Mouse (Mus musculus): ENCODE measurements around the gene Plekhg6. TPM values are rescaled to one million over a fixed set of nuclear protein-coding genes. Genes with fewer than 3 reads are reported as not detected.

Plekhg6 gene
- total and polyA plus RNA-seq, 2 experiments from 2014 or later = 0.16 to 1.00 TPM

DNA sequence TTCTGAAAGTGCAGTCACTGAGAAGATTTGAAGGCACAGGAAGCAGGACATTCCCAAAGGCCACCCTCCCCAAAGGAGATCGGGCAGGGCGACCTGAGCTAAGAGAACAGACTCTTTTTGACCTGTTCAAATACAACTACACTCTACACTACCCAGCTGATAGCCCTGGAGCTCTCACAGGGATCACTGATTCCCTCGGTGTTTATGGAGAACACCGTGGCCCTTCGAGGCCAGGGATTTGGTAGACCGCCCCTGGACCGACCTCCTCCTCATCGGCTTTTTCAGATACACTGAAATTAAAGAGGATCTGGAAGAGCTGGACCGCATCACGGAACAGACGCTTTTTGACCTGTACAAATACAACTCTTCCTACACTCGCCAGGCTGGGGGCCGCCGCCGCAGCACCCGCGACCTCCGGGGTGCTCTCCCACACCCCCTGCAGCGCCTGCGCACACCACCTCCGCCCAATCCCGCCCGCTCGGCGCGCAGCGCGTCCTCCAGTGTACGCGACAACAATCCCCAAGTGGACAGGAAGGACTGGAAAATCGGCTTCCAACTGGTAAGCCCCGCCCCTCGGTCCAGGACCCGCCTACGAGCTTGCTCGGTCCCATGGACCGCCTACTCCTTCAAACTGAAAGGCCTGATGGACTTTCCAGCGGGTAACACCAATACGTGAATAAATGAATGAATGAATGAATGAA, 49.8 kb downstream of the Plekhg6 start:
- Histone ChIP-seq H3K9me3 (ENCODE audit: low read length) (no peaks in the 10 kb centered on the region), H3K36me3 (ENCODE audit: insufficient read depth) (no peaks in the 10 kb centered on the region), H3K4me1 (ENCODE audit: insufficient read depth) (0 out of 2 replicates have a peak, but pooled peaks cover 4% of the 10 kb centered on the region), H3K27ac (ENCODE audit: low read depth, low read length) (no peak overlapping the region), H3K9ac (peak overlapping the region; percentile 56), H3K4me2 (ENCODE audit: low read depth) (peak overlapping the region; percentile 84), H3K27me3 (ENCODE audit: insufficient read depth, low read length) (no peaks in the 10 kb centered on the region), H3K4me3 (ENCODE audit: low read depth, low read length) (peak overlapping the region; percentile 42)
- TF ChIP-seq CTCF (IDR thresholded peaks at IDR 0.05; ENCODE audit: low read depth) = no peak
- DNase-seq (peak; percentile 77), ATAC-seq (peak; percentile 89)
- WGBS = 2% methylated on average over 39 of the region's 39 CpGs

DNA sequence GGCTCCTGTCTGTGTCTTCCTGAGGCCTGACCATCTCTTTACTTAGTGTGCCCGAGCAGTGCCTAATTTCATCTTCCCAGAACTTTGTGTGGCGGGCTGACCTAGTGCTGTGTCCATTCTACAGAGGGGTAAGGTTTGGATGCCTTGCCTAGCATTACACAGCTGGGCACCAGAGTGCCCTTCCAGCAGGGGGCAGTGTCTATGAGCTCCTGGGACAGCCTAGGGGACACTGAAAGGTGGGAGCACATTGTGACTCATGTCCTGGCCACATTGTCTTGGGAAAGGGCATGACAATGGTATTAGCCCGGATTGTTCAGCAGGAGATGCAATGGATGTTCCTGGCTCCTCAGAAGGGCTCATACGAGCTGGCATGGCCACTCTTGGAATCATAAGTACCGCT, 52.4 kb downstream of the Plekhg6 start:
- no peaks in the 10 kb centered on the region for H3K9me3 ChIP-seq (ENCODE audit: low read length)
- H3K9ac ChIP-seq = no peak overlapping the region
- H3K27me3 ChIP-seq (ENCODE audit: insufficient read depth, low read length) = 0 out of 2 replicates have a peak, but pooled peaks cover under 1% of the 10 kb centered on the region
- no peak overlapping the region for H3K4me3 ChIP-seq (ENCODE audit: low read depth, low read length)
- H3K4me2 ChIP-seq (ENCODE audit: low read depth) = no peak overlapping the region
- H3K4me1 ChIP-seq (ENCODE audit: insufficient read depth) = 0 out of 2 replicates have a peak, but pooled peaks cover 4% of the 10 kb centered on the region
- WGBS = 87% methylated on average over 5 of the region's 5 CpGs
- H3K36me3 ChIP-seq (ENCODE audit: insufficient read depth) = no peaks in the 10 kb centered on the region
- no peak overlapping the region for H3K27ac ChIP-seq (ENCODE audit: low read depth, low read length)
- DNase-seq (no peak), ATAC-seq (no peak)
- TF ChIP-seq CTCF (IDR thresholded peaks at IDR 0.05; ENCODE audit: low read depth) = peak; percentile 18; the same call in 1 of the 2 replicates

DNA sequence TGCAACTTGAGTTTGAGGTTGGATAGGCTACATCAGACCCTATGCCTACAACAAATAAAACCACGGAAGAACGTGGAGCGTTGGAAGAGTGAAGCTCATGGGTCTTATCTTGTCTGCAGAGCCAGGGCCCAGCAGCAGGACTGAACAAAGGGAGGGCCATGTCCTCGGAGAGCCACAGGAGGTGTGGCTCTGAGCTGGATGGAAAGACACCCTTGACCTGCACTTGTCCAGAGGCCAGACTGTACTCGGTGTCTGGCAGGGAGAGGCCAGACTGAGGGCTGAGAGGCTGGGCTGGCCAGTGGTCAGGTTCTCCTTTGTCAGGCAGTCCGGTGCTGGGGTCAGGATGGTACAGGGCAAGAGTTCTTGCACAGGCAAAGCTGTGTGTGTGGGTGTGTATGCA, 55.3 kb downstream of the Plekhg6 start:
- Histone ChIP-seq H3K27ac (ENCODE audit: low read depth, low read length) (no peak overlapping the region), H3K4me3 (ENCODE audit: low read depth, low read length) (no peak overlapping the region), H3K9me3 (ENCODE audit: low read length) (no peaks in the 10 kb centered on the region), H3K9ac (no peak overlapping the region), H3K36me3 (ENCODE audit: insufficient read depth) (no peaks in the 10 kb centered on the region), H3K4me2 (ENCODE audit: low read depth) (no peak overlapping the region), H3K27me3 (ENCODE audit: insufficient read depth, low read length) (peaks cover 16% of the 10 kb centered on the region), H3K4me1 (ENCODE audit: insufficient read depth) (0 out of 2 replicates have a peak, but pooled peaks cover under 1% of the 10 kb centered on the region)
- 73% methylated on average over 6 of the region's 6 CpGs for WGBS
- ATAC-seq (no peak), DNase-seq (no peak)
- TF ChIP-seq CTCF (IDR thresholded peaks at IDR 0.05; ENCODE audit: low read depth) = no peak

DNA sequence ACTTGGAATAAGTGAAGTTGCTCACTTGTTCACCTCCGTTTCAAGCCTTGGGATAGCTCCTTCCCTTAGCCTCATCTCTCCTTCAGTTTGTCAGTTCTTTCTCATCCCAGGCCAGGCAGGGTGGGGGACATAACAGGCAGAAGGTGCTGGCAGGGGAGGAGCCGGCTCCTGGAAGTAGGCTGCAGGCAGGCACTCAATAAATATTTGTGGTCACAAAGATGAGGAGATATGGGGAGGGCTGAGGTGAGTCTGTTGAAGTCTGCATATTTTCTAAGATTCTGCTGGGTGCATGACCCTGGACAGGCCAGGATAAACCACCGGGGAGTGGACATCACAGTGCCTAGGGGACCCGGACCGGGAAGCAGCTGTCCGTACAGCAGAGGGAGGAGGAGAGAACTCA, 57.0 kb downstream of the Plekhg6 start:
- ATAC-seq (no peak), DNase-seq (no peak)
- Histone ChIP-seq H3K27ac (ENCODE audit: low read depth, low read length) (no peak overlapping the region), H3K4me3 (ENCODE audit: low read depth, low read length) (no peak overlapping the region), H3K27me3 (ENCODE audit: insufficient read depth, low read length) (peaks cover 16% of the 10 kb centered on the region), H3K9ac (no peak overlapping the region), H3K4me1 (ENCODE audit: insufficient read depth) (no peaks in the 10 kb centered on the region), H3K4me2 (ENCODE audit: low read depth) (no peak overlapping the region), H3K9me3 (ENCODE audit: low read length) (no peaks in the 10 kb centered on the region), H3K36me3 (ENCODE audit: insufficient read depth) (no peaks in the 10 kb centered on the region)
- TF ChIP-seq CTCF (IDR thresholded peaks at IDR 0.05; ENCODE audit: low read depth) = no peak
- WGBS = 72% methylated on average over 6 of the region's 6 CpGs

DNA sequence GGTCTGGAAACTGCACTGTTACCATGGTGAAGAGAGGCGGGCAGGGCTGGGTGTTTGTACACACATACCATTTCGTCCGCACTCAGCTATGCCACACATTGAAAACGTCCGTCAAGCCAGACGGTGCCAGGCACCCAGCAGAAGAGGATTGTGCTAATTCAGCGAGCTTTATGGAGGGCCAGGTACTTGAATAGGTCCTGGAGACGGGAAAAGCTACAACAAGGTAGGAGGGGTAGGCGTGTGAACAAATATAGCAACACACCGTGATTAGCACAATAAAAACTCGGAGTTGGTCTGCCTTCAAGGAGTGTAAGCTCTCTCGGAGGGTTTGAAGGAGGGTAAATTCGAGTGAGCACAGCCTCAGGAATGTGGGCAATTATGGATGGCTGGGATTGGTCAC, 57.8 kb downstream of the Plekhg6 start:
- Histone ChIP-seq H3K4me1 (ENCODE audit: insufficient read depth) (no peaks in the 10 kb centered on the region), H3K36me3 (ENCODE audit: insufficient read depth) (no peaks in the 10 kb centered on the region), H3K27ac (ENCODE audit: low read depth, low read length) (no peak overlapping the region), H3K27me3 (ENCODE audit: insufficient read depth, low read length) (peaks cover 16% of the 10 kb centered on the region), H3K4me2 (ENCODE audit: low read depth) (no peak overlapping the region), H3K4me3 (ENCODE audit: low read depth, low read length) (no peak overlapping the region), H3K9me3 (ENCODE audit: low read length) (no peaks in the 10 kb centered on the region), H3K9ac (no peak overlapping the region)
- ATAC-seq = peak; percentile 79
- TF ChIP-seq CTCF (IDR thresholded peaks at IDR 0.05; ENCODE audit: low read depth) = no peak
- peak; percentile 41 for DNase-seq
- 32% methylated on average over 13 of the region's 13 CpGs for WGBS

DNA sequence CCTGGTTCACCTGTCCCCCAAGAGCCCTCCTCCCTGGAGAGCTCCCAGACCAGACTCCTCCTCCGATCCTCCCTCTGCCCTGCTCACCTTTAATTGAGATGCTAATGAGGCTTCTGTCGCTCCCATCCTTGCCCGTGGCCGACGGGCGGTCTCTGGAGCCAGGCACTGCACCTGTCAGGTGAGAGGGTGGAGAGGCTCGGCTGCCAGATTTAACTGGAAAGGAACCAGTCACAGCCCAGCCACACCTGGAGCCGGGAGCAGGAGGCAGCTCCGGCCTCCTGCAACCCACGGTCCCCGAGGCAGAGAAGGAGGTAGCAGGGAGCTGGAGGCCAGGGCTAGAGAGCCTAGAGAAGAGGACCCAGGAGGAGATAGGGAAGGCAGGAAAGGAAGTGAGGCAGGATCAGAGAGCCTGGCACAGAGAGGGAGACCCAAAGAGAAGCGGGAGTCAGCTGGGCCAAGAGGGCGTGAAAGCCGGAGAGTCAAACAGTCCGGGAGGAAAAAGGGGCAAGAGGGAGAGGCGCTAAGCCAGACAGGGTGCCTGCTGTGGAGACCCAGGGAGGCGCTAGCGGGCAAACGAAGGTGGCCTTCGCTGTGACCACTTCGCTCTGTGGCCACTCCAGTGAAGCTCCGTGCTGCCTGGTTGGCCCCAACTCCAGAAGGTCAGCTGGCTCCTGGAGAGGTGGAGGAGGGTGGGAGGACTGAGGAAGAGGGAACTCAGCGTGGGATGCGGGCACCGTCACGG, 59.3 kb downstream of the Plekhg6 start:
- Histone ChIP-seq H3K9me3 (ENCODE audit: low read length) (no peaks in the 10 kb centered on the region), H3K36me3 (ENCODE audit: insufficient read depth) (no peaks in the 10 kb centered on the region), H3K4me2 (ENCODE audit: low read depth) (no peak overlapping the region), H3K27ac (ENCODE audit: low read depth, low read length) (no peak overlapping the region), H3K9ac (no peak overlapping the region), H3K27me3 (ENCODE audit: insufficient read depth, low read length) (peaks cover 16% of the 10 kb centered on the region), H3K4me3 (ENCODE audit: low read depth, low read length) (no peak overlapping the region), H3K4me1 (ENCODE audit: insufficient read depth) (no peaks in the 10 kb centered on the region)
- ATAC-seq (no peak), DNase-seq (no peak)
- no peak for TF ChIP-seq CTCF (IDR thresholded peaks at IDR 0.05; ENCODE audit: low read depth)
- WGBS = 11% methylated on average over 26 of the region's 26 CpGs

DNA sequence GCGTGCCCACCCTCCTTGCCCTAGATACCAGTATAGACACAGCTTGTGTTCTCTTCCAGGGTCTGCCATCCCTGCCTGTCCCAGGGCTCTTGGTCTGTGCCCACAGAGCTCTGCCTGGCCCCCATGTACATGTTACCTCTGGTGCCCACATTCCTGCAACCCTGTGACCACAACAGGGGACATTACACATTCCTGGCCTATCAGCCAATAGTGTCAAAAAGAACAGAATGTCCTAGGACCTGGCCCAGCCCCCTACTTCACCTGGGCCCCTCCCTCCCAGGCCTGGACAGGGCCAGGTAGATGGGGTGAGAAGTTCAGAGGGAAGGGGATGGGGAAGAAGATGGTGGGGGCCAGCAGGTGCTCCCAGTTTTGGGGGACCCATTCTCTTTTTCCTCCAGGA, 60.3 kb downstream of the Plekhg6 start, which contains the start of gene Scnn1a:
Gene Scnn1a (plus strand): TSS at position 337 of the 400 bp plus-strand sequence.
- H3K4me1 ChIP-seq (ENCODE audit: insufficient read depth) = no peaks in the 10 kb centered on the region
- H3K36me3 ChIP-seq (ENCODE audit: insufficient read depth) = no peaks in the 10 kb centered on the region
- H3K9me3 ChIP-seq (ENCODE audit: low read length) = no peaks in the 10 kb centered on the region
- WGBS = 60% methylated on average over 1 of the region's 1 CpGs
- TF ChIP-seq CTCF (IDR thresholded peaks at IDR 0.05; ENCODE audit: low read depth) = no peak
- DNase-seq (no peak), ATAC-seq (no peak)
- peaks cover 16% of the 10 kb centered on the region for H3K27me3 ChIP-seq (ENCODE audit: insufficient read depth, low read length)
- no peak within 1 kb of the TSS for H3K4me2 ChIP-seq (ENCODE audit: low read depth)
- H3K27ac ChIP-seq (ENCODE audit: low read depth, low read length) = no peak within 1 kb of the TSS
- H3K4me3 ChIP-seq (ENCODE audit: low read depth, low read length) = no peak within 1 kb of the TSS
- H3K9ac ChIP-seq = no peak within 1 kb of the TSS

All from forebrain, postnatal 0 days (tissue).